Mouse (Mus musculus): ENCODE measurements around the gene Olfr735. TPM values are rescaled to one million over a fixed set of nuclear protein-coding genes. Genes with fewer than 3 reads are reported as not detected.

Gene Olfr735
- not detected for total RNA-seq (2021)

DNA sequence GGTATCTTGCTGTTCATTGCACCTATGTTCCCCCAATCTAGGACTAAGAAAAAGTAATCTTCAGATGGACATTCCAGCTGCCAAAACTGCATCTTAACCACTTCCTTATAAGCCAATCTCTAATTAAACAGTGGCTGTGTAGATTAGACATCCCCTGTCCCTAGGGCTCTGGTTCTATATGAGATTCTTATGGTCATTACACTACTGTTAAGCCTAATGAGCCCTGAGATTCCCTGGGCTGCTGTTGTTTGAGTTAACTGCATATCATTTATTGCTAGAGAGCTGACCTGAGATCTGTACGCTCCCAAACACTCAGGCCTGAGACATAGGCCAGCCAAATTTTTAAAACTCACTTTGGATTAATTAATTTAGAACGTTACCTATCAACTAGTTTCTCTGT is at the start of gene Olfr735:
Olfr735 (minus strand) TSS at position 77 of the 400 bp plus-strand sequence.
- DNase-seq, result no peak

GRCm38 (mm10) chr14:50380863-50381262 is 32.2 kb upstream of the Olfr735 start, which contains the start of gene Olfr736:
Gene Olfr736, plus strand, starts transcription at chr14:50381163.
- DNase-seq, result no peak

DNA sequence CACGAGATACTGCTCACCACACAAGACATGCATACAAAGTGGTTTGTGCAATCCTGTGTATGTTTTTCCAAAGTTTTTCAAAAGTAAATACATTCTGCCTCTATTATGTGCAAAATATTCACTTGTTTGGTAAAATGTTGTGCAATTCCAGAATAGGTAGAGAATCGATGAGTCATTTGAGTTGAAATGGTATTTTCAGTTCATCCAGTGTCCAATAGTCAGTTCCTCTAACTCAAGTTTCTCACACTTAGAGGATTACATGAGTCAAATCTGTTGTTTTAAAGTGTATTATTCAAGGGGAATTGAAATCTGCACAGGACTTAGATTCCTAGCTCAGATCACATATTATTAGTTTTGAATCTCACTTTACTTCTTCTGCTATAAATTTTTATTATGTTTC is 14.9 kb upstream of the Olfr735 start:
- no peak for DNase-seq

- DNase-seq, result no peak
These were observed 11.8 kb upstream of the Olfr735 start for GRCm38 (mm10) chr14:50360480-50360879.

DNA sequence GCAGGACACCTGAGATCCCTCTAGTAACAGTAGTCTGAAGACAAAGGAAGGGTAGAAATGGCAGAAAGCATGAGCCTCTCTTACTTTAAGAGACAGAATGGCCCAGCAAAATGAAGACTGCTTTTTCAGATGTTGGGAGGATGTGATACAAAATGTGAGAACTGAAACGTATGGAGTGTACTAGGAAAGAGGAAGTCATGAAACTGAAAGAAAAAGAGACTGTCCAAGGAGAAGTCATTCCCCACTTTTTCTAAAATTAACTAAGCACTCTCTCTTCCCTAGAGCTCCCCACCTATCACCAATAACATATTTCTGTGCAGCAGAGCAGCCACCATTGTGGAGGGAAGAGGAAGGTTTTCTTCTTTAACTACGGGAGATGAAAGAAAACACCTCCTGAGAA is 8.9 kb upstream of the Olfr735 start, which contains the start of gene Tlr11:
Tlr11 (plus strand) TSS at position 322 of the 400 bp plus-strand sequence.
- no peak for DNase-seq

DNA sequence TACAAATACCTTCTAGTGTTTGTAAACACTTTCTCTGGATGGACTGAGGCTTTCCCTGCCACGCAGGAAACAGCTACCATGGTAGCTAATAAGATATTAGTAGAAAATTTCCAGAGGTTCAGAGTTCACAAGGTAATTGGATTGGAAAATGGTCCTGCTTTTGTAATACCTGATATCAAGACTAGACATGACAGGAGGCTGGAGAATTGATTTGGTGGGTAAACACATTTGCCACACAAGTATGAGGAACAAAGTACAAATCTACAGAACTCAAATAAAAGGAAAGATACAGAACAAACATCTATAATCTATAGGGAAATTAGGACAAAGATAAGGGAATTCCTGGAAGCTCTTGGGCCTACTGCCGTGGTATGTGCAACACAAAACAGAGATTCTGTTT is 8.1 kb upstream of the Olfr735 start:
- no peak for DNase-seq

- DNase-seq, result peak; percentile 12
These were observed 3.8 kb upstream of the Olfr735 start for GRCm38 (mm10) chr14:50352438-50352837.

- no peak for DNase-seq
These were observed 22.0 kb downstream of the Olfr735 start, which contains the start of gene Olfr734 for GRCm38 (mm10) chr14:50326661-50327060. Gene Olfr734, minus strand, starts transcription at chr14:50326761.

DNA sequence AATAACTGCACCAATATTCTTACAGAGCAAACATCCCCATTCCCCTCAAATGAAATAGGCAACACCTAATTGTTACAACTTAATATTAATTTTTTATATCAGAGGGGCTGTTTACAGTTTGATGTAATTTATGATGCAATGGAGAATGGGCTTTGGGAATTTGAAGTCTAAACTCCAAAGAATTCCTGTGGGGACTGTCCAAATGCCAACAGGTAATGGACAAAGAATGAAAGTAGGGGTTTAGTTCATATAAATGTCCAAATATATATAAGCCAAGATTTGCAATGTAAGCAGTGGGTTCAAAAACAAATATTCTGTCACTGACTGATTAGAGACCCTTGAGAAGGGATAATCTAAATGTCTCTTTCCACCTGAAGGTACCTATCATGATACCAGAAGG is 47.2 kb downstream of the Olfr735 start, which contains the start of gene Olfr733:
Olfr733 (minus strand) TSS at position 101 of the 400 bp plus-strand sequence.
- DNase-seq, result no peak

Other genes with a start within 250 kb of the Olfr735 start
- not detected for gene Olfr727, start 225.7 kb downstream of the Olfr735 start, total RNA-seq (2021)
- gene Olfr728, start 206.2 kb downstream of the Olfr735 start, total RNA-seq (2021), result not detected
- not detected for gene Olfr729, start 196.0 kb downstream of the Olfr735 start, total RNA-seq (2021)
- not detected for gene Olfr730, start 160.7 kb downstream of the Olfr735 start, total RNA-seq (2021)
- not detected for gene Olfr731, start 107.0 kb downstream of the Olfr735 start, total RNA-seq (2021)
- not detected for gene Olfr732, start 64.7 kb downstream of the Olfr735 start, total RNA-seq (2021)
- not detected for gene Olfr733, start 47.4 kb downstream of the Olfr735 start, total RNA-seq (2021)
- gene Olfr734, start 22.1 kb downstream of the Olfr735 start, total RNA-seq (2021), result not detected
- not detected for gene Tlr11, start 9.0 kb upstream of the Olfr735 start, total RNA-seq (2021)
- not detected for gene Olfr736, start 32.3 kb upstream of the Olfr735 start, total RNA-seq (2021)
- not detected for gene Olfr738, start 58.7 kb upstream of the Olfr735 start, total RNA-seq (2021)
- not detected for gene Olfr739, start 69.8 kb upstream of the Olfr735 start, total RNA-seq (2021)
- gene Olfr740, start 96.7 kb upstream of the Olfr735 start, total RNA-seq (2021), result not detected
- gene Olfr741, start 123.9 kb upstream of the Olfr735 start, total RNA-seq (2021), result not detected
- gene Olfr742, start 154.7 kb upstream of the Olfr735 start, total RNA-seq (2021), result not detected
- gene Olfr743, start 173.0 kb upstream of the Olfr735 start, total RNA-seq (2021), result not detected